Mouse (Mus musculus): ENCODE measurements around the gene Plekhs1. TPM values are rescaled to one million over a fixed set of nuclear protein-coding genes. Genes with fewer than 3 reads are reported as not detected.
"Not testable (repeated sequence)": the region's sequence is repeated elsewhere in the genome, so short reads cannot be mapped to it uniquely, and the experiment has no call there.

The Plekhs1 gene
- total RNA-seq, 2 experiments from 2014 or later, result 0.62 to 0.65 TPM

DNA sequence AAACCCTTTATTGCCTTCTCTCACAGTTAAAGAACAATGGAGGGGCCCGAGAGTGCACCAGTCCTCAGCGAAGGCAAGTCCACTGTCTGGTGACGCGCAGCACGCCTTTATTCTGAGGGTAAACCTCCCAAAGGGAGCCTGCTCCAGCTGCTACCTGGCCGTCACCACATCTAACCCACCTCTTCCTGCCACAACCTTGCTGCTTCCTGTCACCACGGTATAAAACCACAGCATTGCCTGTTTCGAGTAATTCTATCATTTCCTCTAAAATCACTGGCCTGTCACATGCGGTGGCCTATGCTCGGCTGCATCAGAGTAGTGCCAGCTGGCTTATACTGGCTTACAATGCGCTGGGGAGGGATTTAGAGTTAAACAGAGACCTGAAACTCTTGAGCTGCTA, 69.1 kb downstream of the Plekhs1 start:
- DNase-seq, result not testable (repeated sequence)

DNA sequence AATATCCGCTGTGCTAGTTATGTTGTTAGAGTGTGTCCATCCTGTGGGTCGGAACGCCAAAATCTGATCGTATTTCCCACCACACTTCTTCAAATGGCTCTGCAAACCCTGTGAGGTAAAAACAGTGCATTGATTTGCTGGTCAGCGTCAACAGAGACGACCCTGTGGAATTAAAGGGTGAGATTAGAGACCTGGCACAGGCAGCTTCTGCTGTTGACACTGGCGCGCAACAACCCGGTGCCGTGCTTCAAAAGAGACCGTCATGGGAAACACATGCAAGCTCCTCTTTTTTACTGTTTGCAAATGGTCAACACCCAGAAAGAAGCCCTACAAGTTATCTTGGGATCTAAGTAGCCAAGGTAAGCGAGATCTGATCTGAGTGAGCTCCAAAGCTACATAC, 69.8 kb downstream of the Plekhs1 start:
- DNase-seq, result no peak

GRCm38 (mm10) chr19:56533291-56534071, 72.0 kb downstream of the Plekhs1 start:
- peak; percentile 52 for DNase-seq

GRCm38 (mm10) chr19:56534337-56534736, 72.9 kb downstream of the Plekhs1 start:
- DNase-seq, result no peak

DNA sequence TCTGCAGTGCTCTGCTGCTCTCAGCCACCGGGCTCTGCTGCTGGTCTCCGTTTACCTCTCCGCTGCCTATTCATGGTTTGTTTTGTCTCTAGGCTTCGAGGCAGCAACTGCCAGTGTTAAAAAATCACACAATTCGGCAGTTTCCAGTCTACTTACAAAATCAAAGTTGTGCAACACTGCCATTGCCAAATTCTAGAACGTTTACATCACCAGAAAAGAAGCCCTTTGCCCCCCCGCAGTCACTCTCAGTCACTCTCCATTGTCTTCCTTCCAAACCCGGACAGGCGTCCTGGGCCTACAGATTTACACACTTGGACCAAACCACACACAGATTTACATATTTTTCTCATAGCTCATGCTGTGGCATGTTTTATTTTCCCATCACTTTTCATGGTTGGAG, 73.6 kb downstream of the Plekhs1 start:
- no peak for DNase-seq

- DNase-seq, result no peak
Observed at GRCm38 (mm10) chr19:56535765-56536164, 74.3 kb downstream of the Plekhs1 start.

Other genes with a start within 250 kb of the Plekhs1 start
- not detected for gene Habp2, start 174.5 kb upstream of the Plekhs1 start, total RNA-seq (2021)
- 100 to 1,000 TPM; 261 to 291 TPM for gene Nrap, start 71.6 kb upstream of the Plekhs1 start, total RNA-seq (2021)
- 10 to 100 TPM; 26.1 to 26.4 TPM for gene Casp7, start 64.5 kb upstream of the Plekhs1 start, total RNA-seq (2021)
- gene Dclre1a, start 86.6 kb downstream of the Plekhs1 start, total RNA-seq (2021), result 10 to 100 TPM; 10.9 to 11.3 TPM
- 10 to 100 TPM; 29.1 to 31.4 TPM for gene Nhlrc2, start 86.6 kb downstream of the Plekhs1 start, total RNA-seq (2021)

Measured in heart, postnatal 4 days (tissue).